Mouse (Mus musculus) ovary, postnatal 10 days (tissue): ENCODE results near the gene Gm14399.
"Not testable (repeated sequence)": the region's sequence is repeated elsewhere in the genome, so short reads cannot be mapped to it uniquely, and the experiment has no call there.

ENCODE experiments used
- DNase-seq: peaks from one replicate; pipeline ENCODE4 v3.0.0; 2022; ENCODE audit warnings: low spot score

Gene Gm14399

DNA sequence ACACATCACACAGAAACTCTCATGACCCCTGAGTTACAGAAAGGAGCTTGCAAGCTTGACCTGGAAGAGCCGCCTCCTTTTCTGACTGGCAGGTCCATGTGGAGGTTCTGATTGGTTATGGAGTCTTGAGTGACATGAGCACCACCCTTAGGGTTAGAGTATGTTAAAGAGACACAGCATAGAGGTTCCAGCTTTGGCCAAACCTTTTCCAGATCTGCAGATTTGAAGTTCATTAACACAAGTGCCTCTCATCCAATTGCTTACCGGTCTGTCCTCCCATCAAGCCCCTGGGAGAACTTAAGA lies at the start of gene Gm14399:
Gene Gm14399, minus strand, starts transcription at position 20 of the 303 bp plus-strand sequence.
- DNase-seq = not testable (repeated sequence)

DNA sequence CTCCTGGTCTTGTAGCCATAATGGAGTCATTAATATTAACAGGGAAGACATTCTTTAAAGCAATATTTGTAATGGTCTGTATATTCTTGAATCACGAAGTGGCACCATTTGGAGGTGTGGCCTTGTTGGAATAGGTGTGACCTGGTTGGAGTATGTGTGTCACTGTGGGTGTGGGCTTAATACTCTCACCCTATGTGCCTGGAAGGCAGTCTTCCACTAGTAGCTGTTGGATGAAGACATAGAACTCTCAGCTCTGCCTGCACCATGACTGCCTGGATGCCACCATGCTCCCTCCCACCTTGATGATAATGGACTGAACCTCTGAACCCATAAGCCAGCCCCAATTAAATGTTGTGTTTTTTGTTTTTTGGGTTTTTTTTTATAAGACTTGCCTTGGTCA lies 37.2 kb upstream of the Gm14399 start:
- not testable (repeated sequence) for DNase-seq

DNA sequence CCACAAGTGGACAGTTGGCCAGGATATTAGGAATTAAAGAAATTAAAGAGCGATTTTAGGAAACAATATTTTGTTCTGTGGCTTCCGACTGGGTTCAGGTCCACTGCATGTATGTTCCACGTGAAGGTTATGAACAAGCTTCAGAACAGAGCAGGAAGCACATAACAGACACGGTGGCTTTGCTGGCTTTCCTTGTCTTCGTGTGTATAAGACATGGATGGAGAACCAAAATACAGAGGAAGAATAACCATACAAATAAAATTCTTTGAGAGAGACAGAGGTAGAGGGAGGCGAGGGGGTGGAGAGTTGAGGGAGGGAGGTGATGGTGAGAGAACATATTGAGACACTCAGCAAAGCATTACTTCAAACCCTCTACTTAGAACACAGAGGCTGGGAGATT lies 34.5 kb upstream of the Gm14399 start:
- no peak for DNase-seq

- not testable (repeated sequence) for DNase-seq
These were observed 33.8 kb upstream of the Gm14399 start, which contains the start of gene Gm14443 for GRCm38 (mm10) chr2:175175401-175176180. Gm14443 (minus strand) TSS chr2:175175871.

- DNase-seq = not testable (repeated sequence)
These were observed 32.2 kb upstream of the Gm14399 start for GRCm38 (mm10) chr2:175174058-175174457.

DNA sequence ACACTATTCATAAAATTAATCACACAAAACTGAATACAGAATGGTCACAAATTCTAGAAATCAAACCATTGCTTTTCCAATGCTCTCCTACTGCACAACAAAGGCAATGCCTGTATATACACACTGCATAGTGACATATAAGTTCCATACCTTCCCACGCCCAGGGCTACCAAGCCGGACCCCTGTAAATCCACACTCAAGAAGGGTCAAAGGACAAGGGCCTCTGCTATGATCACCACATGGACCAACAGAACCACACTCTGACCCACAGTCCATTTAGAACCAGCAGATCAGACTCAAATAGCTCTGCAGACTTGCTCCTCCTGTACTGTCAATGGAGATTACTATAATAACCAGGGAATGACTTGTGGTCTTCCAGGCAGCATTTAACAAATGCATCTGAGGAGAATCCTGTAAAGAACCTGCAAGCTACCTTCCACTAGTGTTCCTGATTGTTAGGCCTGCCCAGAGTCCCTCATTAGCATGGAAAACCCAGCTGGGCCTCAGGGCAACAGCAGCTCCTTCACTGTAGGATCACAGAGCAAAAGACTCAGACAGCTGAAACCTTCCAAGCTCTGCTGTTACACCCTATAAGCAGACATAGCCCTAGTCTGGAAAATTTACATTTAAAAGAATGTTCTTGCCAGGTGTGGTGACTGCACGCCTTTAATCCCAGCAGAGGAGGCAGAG lies 31.2 kb upstream of the Gm14399 start:
- not testable (repeated sequence) for DNase-seq

GRCm38 (mm10) chr2:175172123-175172522 lies 30.3 kb upstream of the Gm14399 start:
- DNase-seq = no peak

DNA sequence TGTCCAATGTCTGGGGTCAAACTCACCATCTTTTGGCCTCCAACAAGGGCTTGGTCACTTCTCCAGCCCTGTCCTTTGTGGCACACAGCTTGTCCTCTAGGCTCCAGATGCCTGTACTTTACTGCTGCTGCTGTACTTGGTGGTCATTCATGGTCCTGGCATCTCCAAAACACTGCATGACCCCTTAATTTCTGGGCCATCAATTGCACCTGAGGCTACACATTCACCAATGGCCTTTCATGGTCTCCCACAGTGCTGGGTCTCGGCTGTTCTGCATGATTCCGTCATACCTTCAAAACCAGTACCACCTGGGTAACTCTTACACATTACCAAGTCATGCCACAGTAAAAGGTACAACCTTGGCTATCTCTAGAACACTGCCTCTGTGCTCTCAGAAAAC lies 25.1 kb upstream of the Gm14399 start:
- DNase-seq = not testable (repeated sequence)

DNA sequence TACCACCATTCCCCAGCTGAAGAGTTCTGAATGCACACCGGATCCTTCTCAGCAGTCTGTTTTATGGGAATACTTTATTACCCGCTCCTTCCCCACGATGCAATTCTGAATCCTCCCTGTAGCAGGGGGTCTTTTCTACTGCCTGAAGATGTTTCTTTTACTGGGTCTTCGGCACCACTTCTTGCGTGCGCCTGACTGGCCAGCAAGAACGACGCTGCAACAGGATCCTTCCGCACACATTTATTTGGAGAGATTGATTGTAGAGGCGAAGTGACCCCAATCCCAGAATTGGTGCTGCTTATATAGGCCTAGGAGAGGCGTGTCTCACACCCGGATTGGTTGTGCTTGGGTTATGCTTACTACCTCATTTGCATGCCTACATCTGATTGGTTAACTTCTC lies 23.3 kb upstream of the Gm14399 start:
- not testable (repeated sequence) for DNase-seq

- not testable (repeated sequence) for DNase-seq
These were observed 19.6 kb upstream of the Gm14399 start for GRCm38 (mm10) chr2:175161438-175161837.

DNA sequence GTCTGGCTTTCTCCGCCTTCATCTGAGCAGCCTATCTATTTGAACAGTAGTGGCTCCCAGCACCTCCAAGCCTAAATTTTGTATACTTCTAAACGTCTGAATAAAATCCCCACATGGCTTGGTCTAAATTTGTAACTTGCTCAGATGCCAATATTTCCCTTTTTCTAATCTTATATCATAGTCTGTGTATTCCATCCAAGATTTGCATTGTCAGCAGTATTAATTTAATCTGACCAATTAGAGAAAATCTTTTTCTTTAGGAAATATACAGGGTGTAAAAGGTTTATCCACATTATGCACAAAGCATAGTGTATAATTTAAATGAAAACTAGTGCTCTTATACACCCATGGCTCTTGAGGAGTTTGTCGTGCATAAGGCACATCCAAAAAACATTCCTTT lies 16.8 kb upstream of the Gm14399 start:
- no peak for DNase-seq

DNA sequence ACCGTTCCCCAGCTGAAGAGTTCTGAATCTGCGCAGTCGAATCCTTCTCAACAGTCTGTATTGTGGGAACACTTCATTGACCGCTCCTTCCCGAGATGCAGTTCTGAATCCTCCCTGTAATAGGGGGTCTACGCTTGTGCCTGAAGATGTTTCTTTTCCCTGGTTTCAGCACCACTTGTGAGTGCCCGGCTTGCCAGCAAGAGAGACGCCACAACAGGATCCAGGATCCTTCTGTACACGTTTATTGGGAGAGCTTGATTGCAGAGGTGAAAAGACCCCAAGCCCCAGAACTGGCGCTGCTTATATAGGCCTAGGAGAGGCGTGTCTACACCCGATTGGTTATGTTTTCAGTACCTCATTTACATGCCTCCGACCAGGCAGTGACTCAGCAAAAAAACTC lies 14.9 kb upstream of the Gm14399 start:
- no peak for DNase-seq

GRCm38 (mm10) chr2:175141118-175141992 lies 457 bp downstream of the Gm14399 start:
- DNase-seq = peak; percentile 14

DNA sequence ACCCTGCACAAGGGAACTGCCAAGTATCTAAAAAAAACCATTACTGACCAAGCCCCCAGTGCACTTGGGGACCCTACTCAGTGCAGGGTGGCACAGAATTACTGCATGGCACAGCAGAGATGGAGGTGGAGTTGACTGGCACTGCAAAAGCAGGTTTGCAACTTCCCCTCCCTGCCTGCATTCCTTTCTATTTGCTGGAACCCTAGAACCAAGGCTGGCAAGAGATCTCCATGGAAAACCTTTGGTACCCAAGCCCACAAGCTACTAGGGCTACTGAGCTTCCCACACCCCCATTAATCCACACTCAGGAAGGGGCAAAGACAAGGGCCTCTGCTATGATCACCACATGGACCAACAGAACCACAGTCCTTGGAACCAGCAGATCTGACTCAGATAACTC lies 1.2 kb downstream of the Gm14399 start:
- DNase-seq = not testable (repeated sequence)
